Mouse (Mus musculus) cortical plate, adult 2 months (tissue): ENCODE data around the gene Mpdz. TPM values are rescaled to one million over a fixed set of nuclear protein-coding genes. Genes with fewer than 3 reads are reported as not detected.

Experiments
- H3K27ac ChIP-seq: fragments of 200-500 bp; 2 replicates; pipeline ENCODE4 v1.5.1; 2012; ENCODE audit warnings: low read length, control low read depth, inconsistent platforms; ENCODE audit not compliant: insufficient read depth
- H3K4me1 ChIP-seq: fragments of 200-500 bp; 2 replicates; pipeline ENCODE4 v1.6.1; 2011; ENCODE audit warnings: low read length; ENCODE audit not compliant: control insufficient read depth, insufficient read depth
- H3K4me3 ChIP-seq: fragments of 200-500 bp; 2 replicates; pipeline ENCODE4 v1.5.1; 2011; ENCODE audit warnings: mild to moderate bottlenecking, low read length, control low read depth; ENCODE audit not compliant: insufficient read depth
- CTCF ChIP-seq: fragments of 200-500 bp; IDR thresholded peaks from 2 replicates; pipeline ENCODE4 v1.5.1; 2011; ENCODE audit warnings: mild to moderate bottlenecking, control low read depth, low read length; ENCODE audit not compliant: insufficient read depth; ENCODE audit errors: extremely low read depth
- POLR2A ChIP-seq: fragments of 200-500 bp; IDR thresholded peaks from 2 replicates; pipeline ENCODE4 v1.6.1; 2011; ENCODE audit warnings: mild to moderate bottlenecking, low read length, control low read depth; ENCODE audit not compliant: insufficient read depth; ENCODE audit errors: extremely low read depth
- polyA plus RNA-seq: library from polyadenylated mRNA; depleted of rRNA; stranded (reverse); fragments of >200 nt; gene quantifications from 2 replicates; pipeline ENCODE4 v1.2.3, GENCODE M21; 2012

The Mpdz gene
- polyA plus RNA-seq, 1 experiment, result 36.3 TPM

- TF ChIP-seq POLR2A, result no peak
- no peak for TF ChIP-seq CTCF
- H3K27ac ChIP-seq, result no peak overlapping the region
Observed at GRCm38 (mm10) chr4:81453806-81454205, 11.2 kb upstream of the Mpdz start.

DNA sequence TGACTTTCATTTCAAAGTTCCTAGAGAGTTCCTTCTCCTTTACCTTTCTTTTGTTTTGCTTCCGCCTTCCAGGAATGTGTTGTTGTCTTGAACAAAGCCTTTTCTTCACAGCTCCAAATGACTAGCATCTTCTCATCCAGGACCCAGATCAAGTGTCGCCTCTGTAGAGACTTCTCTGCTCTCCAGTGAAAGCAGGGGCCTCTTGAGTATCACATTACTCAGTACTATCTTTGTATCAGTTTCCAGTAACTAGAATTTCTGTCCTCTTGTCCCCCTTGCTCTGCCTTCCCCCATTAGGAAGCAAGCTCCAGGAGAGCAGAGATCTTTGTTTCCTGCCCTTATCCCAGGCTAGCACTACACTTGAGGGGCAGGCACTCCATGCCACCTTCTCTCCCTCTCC, 9.6 kb upstream of the Mpdz start:
- Histone ChIP-seq H3K27ac (no peak overlapping the region), H3K4me1 (no peaks in the 10 kb centered on the region), H3K4me3 (no peak overlapping the region)
- TF ChIP-seq POLR2A, result no peak
- no peak for TF ChIP-seq CTCF

More at GRCm38 (mm10) chr4:81453806-81454205, 11.2 kb upstream of the Mpdz start:
- no peak overlapping the region for H3K4me3 ChIP-seq
- no peaks in the 10 kb centered on the region for H3K4me1 ChIP-seq

DNA sequence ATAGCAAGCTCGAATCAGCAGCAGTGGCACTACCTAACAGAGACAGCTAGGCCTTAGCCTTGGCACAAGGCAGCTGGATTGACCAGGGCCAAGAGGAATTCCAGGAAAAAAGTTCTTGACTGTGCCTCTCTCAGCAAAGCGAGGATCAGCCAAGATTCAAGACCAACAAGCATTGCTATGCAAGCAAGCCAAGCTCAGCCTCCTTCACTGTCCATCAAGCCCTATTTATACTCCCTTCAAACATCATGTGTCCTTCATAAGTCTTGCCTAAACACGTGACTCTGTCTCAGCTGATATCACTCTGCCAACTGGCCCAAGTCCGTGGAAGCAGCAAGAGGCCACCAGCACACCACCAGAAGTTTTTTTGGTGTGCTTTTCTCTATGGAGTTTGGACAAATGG, 6.8 kb upstream of the Mpdz start:
- no peak overlapping the region for H3K27ac ChIP-seq
- TF ChIP-seq POLR2A, result no peak
- no peak for TF ChIP-seq CTCF
- no peaks in the 10 kb centered on the region for H3K4me1 ChIP-seq
- no peak overlapping the region for H3K4me3 ChIP-seq

DNA sequence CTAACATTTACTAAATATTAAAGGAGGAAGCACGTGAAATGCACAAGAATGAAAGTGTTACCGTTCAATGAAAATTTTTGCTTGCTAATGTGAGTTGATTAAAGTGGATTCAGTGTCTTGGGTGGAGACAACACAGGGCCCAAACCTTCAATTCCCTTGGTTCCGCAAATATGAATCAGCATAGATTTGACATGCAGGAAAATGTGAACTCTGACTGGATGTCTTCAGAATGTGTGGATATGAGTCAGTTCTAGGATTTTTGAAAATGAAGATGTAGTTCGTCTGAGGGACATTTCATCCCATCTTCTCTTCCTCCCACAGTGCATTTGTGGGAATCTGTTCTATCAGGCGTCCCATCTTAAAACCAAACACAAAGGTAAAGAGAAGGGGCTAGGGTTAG, 951 bp upstream of the Mpdz start:
- H3K4me3 ChIP-seq, result no peak overlapping the region; the same call in 1 of the 2 replicates
- H3K4me1 ChIP-seq, result peaks cover 3% of the 10 kb centered on the region; the same call in 1 of the 2 replicates
- TF ChIP-seq POLR2A (no peak), CTCF (no peak)
- H3K27ac ChIP-seq, result no peak overlapping the region

GRCm38 (mm10) chr4:81433961-81434360, 8.7 kb downstream of the Mpdz start:
- Histone ChIP-seq H3K4me1 (no peaks in the 10 kb centered on the region), H3K4me3 (no peak overlapping the region), H3K27ac (no peak overlapping the region)
- TF ChIP-seq POLR2A, result no peak
- TF ChIP-seq CTCF, result no peak

DNA sequence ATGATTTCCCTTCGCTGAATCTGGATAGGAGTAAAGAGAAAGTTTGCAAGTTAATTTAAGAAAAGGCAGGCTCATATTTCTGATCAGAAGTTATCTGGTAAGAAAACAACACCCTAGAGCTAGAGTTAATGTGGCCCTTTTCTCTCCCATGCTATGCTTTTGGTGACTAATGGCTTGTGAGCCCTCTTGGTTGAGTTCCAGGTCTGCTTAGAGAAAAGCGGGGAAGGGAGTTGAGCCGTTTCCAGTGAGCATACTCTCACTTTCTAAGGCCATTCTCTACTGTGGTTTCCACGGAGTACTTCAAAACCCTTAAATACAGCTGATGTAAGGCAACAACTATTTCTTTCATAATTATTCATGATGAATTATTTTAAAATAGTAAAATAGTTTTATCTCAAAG, 11.8 kb downstream of the Mpdz start:
- Histone ChIP-seq H3K4me3 (no peak overlapping the region), H3K4me1 (no peaks in the 10 kb centered on the region), H3K27ac (no peak overlapping the region)
- TF ChIP-seq CTCF (no peak), POLR2A (no peak)

DNA sequence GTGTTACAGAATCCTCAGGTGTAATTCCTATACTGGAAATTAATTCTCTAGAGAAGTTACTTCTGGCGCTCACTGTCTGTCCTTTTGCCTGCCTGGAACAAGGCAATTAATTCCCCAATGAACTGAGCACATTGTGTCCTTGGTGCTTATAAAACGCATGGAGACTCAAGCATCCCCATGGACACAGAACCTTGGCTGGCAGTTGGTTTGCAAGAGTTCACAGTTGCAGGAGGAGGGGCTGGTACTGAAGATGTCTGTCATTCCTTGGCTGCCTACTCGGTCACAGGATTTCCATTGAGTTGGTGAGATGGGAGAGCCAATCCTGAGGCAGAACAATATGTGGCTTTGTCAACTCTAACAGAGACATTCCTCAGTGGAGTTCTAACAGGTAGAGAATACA, 12.5 kb downstream of the Mpdz start:
- no peak for TF ChIP-seq POLR2A
- TF ChIP-seq CTCF, result no peak
- peaks cover 2% of the 10 kb centered on the region; the same call in 1 of the 2 replicates for H3K4me1 ChIP-seq
- no peak overlapping the region for H3K27ac ChIP-seq
- H3K4me3 ChIP-seq, result no peak overlapping the region

DNA sequence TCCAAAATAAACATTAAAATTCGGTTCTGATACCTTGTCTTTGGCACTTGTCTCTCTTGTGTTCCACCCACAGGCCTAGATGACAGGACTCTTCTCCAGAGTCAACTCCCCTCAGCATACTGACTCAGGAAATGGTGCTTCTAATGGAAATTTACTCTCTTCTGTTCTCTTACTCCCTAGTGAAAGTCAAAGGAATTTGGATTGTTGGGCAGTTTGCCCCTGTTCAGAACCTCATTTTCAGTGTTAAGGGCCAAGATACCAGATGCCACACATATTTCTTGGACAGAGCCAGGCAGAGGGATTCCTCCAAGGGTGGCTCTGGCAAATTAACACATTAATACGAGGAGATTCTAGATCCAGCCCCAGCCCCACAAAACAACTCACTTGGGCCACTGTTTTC, 12.9 kb downstream of the Mpdz start:
- no peak for TF ChIP-seq POLR2A
- no peak for TF ChIP-seq CTCF
- peaks cover 2% of the 10 kb centered on the region; the same call in 1 of the 2 replicates for H3K4me1 ChIP-seq
- H3K27ac ChIP-seq, result no peak overlapping the region
- H3K4me3 ChIP-seq, result no peak overlapping the region

- TF ChIP-seq POLR2A (no peak), CTCF (no peak)
- Histone ChIP-seq H3K4me3 (no peak overlapping the region), H3K27ac (no peak overlapping the region), H3K4me1 (peaks cover 2% of the 10 kb centered on the region; the same call in 1 of the 2 replicates)
Observed at GRCm38 (mm10) chr4:81423556-81423955, 19.1 kb downstream of the Mpdz start.

GRCm38 (mm10) chr4:81421621-81422020, 21.0 kb downstream of the Mpdz start:
- no peak for TF ChIP-seq POLR2A
- TF ChIP-seq CTCF, result no peak
- Histone ChIP-seq H3K4me3 (no peak overlapping the region), H3K4me1 (peaks cover 2% of the 10 kb centered on the region; the same call in 1 of the 2 replicates), H3K27ac (no peak overlapping the region)

GRCm38 (mm10) chr4:81415324-81416026, 27.1 kb downstream of the Mpdz start:
- TF ChIP-seq POLR2A, result no peak
- TF ChIP-seq CTCF, result no peak
- Histone ChIP-seq H3K4me1 (no peaks in the 10 kb centered on the region), H3K4me3 (no peak overlapping the region), H3K27ac (no peak overlapping the region)
